Mouse (Mus musculus): ENCODE data around the gene Olfr1158.
"Not testable (repeated sequence)": the region's sequence is repeated elsewhere in the genome, so short reads cannot be mapped to it uniquely, and the experiment has no call there.

Olfr1158 gene

GRCm38 (mm10) chr2:87989813-87990212 is at the start of gene Olfr1158:
Gene Olfr1158, plus strand, starts transcription at chr2:87990113.
- DNase-seq: no peak

- no peak for DNase-seq
Measured at GRCm38 (mm10) chr2:87945037-87945436, 44.9 kb upstream of the Olfr1158 start, which contains the start of gene Olfr1155. Gene Olfr1155, minus strand, starts transcription at chr2:87945137.

GRCm38 (mm10) chr2:87953000-87953399 is 36.9 kb upstream of the Olfr1158 start, which contains the start of gene Olfr1156:
Gene Olfr1156, minus strand, starts transcription at chr2:87953100.
- DNase-seq: no peak

GRCm38 (mm10) chr2:87968199-87968598 is 21.7 kb upstream of the Olfr1158 start, which contains the start of gene Olfr1157:
Gene Olfr1157, minus strand, starts transcription at chr2:87968299.
- no peak for DNase-seq

- no peak for DNase-seq
Measured at GRCm38 (mm10) chr2:87974563-87974962, 15.3 kb upstream of the Olfr1158 start, which contains the start of gene Olfr74. Gene Olfr74, minus strand, starts transcription at chr2:87974663.

GRCm38 (mm10) chr2:88007515-88008318 is 17.8 kb downstream of the Olfr1158 start, which contains the start of gene Olfr1160:
Gene Olfr1160, minus strand, starts transcription at chr2:88008268.
- DNase-seq: no peak

GRCm38 (mm10) chr2:88022474-88022873 is 32.6 kb downstream of the Olfr1158 start, which contains the start of gene Olfr1161:
Gene Olfr1161, plus strand, starts transcription at chr2:88022774.
- DNase-seq: not testable (repeated sequence)

- DNase-seq: no peak
Measured at GRCm38 (mm10) chr2:88037599-88037998, 47.7 kb downstream of the Olfr1158 start, which contains the start of gene Olfr73. Gene Olfr73, minus strand, starts transcription at chr2:88037699.
